Mouse (Mus musculus) heart, embryonic 10.5 days (tissue): ENCODE measurements around the gene Nkapl. TPM values are rescaled to one million over a fixed set of nuclear protein-coding genes. Genes with fewer than 3 reads are reported as not detected.

Experiments used
- DNase-seq: peaks from one replicate; pipeline ENCODE4 v3.0.0-alpha.2; 2017; ENCODE audit warnings: low spot score
- H3K27ac ChIP-seq: fragments of 300-500 bp; sonication (generic); 2 replicates; pipeline ENCODE4 v1.5.1; 2016; ENCODE audit warnings: mild to moderate bottlenecking
- H3K27me3 ChIP-seq: fragments of 300-500 bp; sonication (generic); 2 replicates; pipeline ENCODE4 v1.6.1; 2016; ENCODE audit warnings: mild to moderate bottlenecking; ENCODE audit not compliant: poor library complexity, insufficient read depth, severe bottlenecking
- H3K36me3 ChIP-seq: fragments of 300-500 bp; sonication (generic); 2 replicates; pipeline ENCODE4 v1.6.1; 2016; ENCODE audit warnings: mild to moderate bottlenecking, moderate library complexity
- H3K4me1 ChIP-seq: fragments of 300-500 bp; sonication (generic); 2 replicates; pipeline ENCODE4 v1.6.1; 2016; ENCODE audit warnings: mild to moderate bottlenecking
- H3K4me3 ChIP-seq: fragments of 300-500 bp; sonication (generic); 2 replicates; pipeline ENCODE4 v1.5.1; 2016; ENCODE audit warnings: mild to moderate bottlenecking, moderate library complexity
- H3K9me3 ChIP-seq: fragments of 300-500 bp; sonication (generic); 2 replicates; pipeline ENCODE4 v1.6.1; 2016; ENCODE audit warnings: mild to moderate bottlenecking, moderate library complexity
- WGBS: fragments of 180-500 bp; shearing (Covaris S2); methylation state at CpG from one replicate; pipeline ENCODE4 v1.1.7; 2016; 5-methylcytosine and 5-hydroxymethylcytosine counted together
- polyA plus RNA-seq: library from polyadenylated mRNA; unstranded; fragments of >200 nt; fragmentation: Nextera tagmentation; extraction: Ambion mirVana; gene quantifications from 2 replicates; pipeline ENCODE4 v1.2.1, GENCODE M21; 2016

Gene Nkapl
- polyA plus RNA-seq, 1 experiment from 2014 or later, result 2.4 TPM

DNA sequence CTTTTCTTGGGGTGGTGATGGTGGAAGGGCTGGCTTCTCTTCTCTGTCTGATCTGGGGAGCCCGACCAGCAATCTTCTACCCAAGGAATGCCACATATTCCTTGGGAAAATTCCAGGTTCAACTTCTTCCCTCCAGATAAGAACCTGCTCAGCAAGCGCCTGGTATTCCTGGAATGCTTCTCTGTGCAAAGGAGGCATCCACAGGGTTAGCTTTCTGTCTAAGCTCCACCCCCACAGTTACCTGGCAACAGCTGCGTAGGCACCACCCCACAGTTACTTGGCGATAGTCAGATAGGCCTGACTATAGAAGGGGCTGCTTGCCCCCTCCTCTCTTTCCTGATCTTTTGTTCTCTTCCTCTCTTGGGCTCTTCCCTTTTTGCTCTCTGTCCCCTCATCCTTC, 12.0 kb downstream of the Nkapl start:
- DNase-seq, result peak; percentile 77
- H3K4me3 ChIP-seq, result no peak overlapping the region
- H3K4me1 ChIP-seq, result peaks cover 16% of the 10 kb centered on the region
- no peaks in the 10 kb centered on the region for H3K27me3 ChIP-seq
- H3K9me3 ChIP-seq, result no peaks in the 10 kb centered on the region
- H3K36me3 ChIP-seq, result 0 out of 2 replicates have a peak, but pooled peaks cover 3% of the 10 kb centered on the region
- WGBS, result 2% methylated on average over 4 of the region's 4 CpGs
- peak overlapping the region; percentile 7; the same call in 1 of the 2 replicates for H3K27ac ChIP-seq

DNA sequence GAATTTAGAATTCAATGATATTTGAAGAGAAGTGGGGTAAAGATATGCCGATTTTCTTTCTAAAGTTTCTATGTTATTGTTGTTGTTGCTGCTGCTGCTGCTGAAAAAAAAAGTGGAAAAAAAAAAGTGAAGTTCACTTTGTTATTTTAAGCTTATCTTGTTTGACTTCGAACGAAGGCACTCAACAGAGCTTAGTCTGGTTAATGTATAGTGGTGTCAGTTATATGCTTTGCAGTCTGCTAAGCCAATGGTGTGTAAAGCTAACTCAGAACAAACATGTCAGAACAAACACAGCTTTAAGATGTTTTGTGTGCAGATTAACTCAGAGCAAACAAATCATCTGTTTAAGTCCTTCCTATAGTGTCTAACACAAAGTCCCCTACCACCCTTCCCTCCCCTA, 14.2 kb downstream of the Nkapl start:
- Histone ChIP-seq H3K36me3 (0 out of 2 replicates have a peak, but pooled peaks cover 8% of the 10 kb centered on the region), H3K4me1 (peaks cover 16% of the 10 kb centered on the region), H3K27ac (peak overlapping the region; percentile 92; the same call in 1 of the 2 replicates), H3K9me3 (no peaks in the 10 kb centered on the region), H3K4me3 (peak overlapping the region; percentile 83), H3K27me3 (no peaks in the 10 kb centered on the region)
- WGBS, result 36% methylated on average over 3 of the region's 3 CpGs
- no peak for DNase-seq

DNA sequence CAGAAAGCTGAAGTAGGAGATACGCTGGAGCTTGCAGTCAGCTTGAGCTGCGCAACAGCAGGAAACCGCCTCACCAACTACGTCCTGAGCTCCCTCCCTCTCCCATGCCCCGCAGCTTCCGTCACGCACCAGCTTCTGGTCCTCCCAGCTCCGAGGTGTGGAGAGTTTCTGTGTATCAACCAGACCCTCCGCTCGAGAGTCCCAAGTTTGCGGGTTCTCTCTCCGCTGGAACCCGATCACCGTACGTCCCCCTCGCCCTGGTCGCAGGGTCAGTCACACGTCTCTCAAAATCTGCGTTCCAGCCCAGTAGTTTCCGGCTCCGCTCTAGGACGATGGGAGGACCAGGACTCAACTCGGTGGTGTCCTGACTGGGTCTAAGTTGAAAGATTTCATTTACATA, 14.9 kb downstream of the Nkapl start, which contains the start of gene Zscan26:
Zscan26 (minus strand) TSS at position 282 of the 400 bp plus-strand sequence.
- peak; percentile 92 for DNase-seq
- Histone ChIP-seq H3K4me3 (peak within 1 kb of the TSS; percentile 83), H3K4me1 (peaks cover 16% of the 10 kb centered on the region), H3K9me3 (no peaks in the 10 kb centered on the region), H3K27ac (peak within 1 kb of the TSS; percentile 92), H3K36me3 (peaks cover 13% of the 10 kb centered on the region; the same call in 1 of the 2 replicates), H3K27me3 (no peaks in the 10 kb centered on the region)
- under 1% methylated on average over 23 of the region's 23 CpGs for WGBS

DNA sequence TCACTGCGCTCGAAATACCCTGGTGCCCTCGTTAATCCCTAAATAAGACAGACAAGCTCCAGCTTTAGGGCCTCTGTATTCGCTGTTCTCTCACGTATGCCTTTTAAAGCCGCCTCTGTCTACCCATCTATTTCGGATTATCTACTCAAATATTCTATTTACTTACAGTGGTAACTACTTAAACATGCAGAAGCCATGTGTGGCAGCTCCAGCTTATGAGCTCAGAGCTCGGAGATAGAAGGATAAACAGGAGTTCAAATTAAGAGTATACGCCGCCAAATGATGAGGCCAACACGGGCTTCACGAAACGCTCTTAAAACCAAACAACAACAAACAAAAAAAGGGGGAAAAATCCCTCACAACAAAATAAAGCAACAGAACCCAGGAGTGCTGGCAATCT, 15.3 kb downstream of the Nkapl start:
- H3K4me1 ChIP-seq, result peaks cover 18% of the 10 kb centered on the region
- 4% methylated on average over 13 of the region's 13 CpGs for WGBS
- H3K4me3 ChIP-seq, result peak overlapping the region; percentile 83
- no peaks in the 10 kb centered on the region for H3K27me3 ChIP-seq
- peaks cover 17% of the 10 kb centered on the region for H3K36me3 ChIP-seq
- DNase-seq, result no peak
- H3K27ac ChIP-seq, result peak overlapping the region; percentile 92
- no peaks in the 10 kb centered on the region for H3K9me3 ChIP-seq

DNA sequence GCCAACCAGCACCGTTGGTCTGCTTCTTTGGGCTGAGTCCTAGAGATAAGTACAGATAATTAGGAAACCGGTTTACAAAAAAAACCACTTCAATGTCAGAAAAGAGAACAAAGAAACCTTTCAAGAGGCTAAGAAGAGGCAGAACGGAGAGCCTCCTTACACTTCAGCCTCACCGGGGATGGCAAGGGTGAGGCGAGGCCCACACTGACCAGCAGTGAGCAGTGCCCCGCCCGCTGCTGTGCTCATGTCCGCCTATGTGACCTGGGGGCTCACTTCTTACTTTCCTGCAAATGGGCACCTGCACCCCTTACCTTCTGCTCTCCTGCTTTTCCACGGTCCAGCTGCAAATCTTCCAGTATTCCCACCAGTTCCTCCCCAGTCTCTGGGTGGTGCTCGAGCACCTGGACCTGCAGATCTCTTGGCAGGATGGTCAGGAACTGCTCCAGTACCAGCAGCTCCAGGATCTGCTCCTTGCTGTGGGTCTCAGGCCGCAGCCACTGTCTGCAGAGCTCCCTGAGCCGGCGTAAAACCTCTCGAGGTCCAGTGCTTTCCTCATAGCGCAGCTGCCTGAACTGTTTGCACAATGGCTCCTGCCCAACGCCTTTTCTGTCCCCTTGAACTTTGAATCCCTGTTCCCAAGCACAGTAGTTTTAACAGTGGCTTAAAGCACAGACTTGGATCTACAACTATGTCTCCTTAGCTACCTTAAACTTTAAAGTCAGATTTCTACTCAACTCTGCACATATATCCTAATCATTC, 20.3 kb downstream of the Nkapl start:
- 79% methylated on average over 16 of the region's 16 CpGs for WGBS
- H3K9me3 ChIP-seq, result no peaks in the 10 kb centered on the region
- H3K4me3 ChIP-seq, result no peak overlapping the region
- no peak overlapping the region for H3K27ac ChIP-seq
- DNase-seq, result no peak
- peaks cover 8% of the 10 kb centered on the region for H3K4me1 ChIP-seq
- H3K36me3 ChIP-seq, result peaks cover 64% of the 10 kb centered on the region
- no peaks in the 10 kb centered on the region for H3K27me3 ChIP-seq

DNA sequence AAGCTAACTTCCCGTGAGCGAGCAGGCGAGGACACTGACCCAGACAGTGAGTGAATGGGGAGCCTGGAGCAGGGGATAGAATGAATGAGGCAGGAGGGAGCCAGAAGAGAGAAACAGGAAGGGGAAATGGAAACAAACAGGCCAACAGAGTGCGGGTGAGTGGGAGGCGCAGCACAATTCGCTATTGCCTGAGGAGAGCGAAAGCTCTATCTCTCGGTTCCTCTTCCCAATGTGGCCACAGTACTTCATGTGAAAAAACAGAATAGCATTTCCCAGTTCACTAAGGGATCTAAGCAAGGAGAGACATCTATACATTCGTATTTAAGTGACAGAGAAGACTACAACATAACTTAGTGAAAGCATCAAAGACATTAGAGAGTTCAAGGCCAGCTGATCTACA, 21.5 kb downstream of the Nkapl start:
- no peaks in the 10 kb centered on the region for H3K27me3 ChIP-seq
- no peak overlapping the region for H3K4me3 ChIP-seq
- 87% methylated on average over 9 of the region's 9 CpGs for WGBS
- H3K27ac ChIP-seq, result no peak overlapping the region
- peaks cover 3% of the 10 kb centered on the region; the same call in 1 of the 2 replicates for H3K4me1 ChIP-seq
- H3K36me3 ChIP-seq, result peaks cover 64% of the 10 kb centered on the region
- H3K9me3 ChIP-seq, result no peaks in the 10 kb centered on the region
- DNase-seq, result no peak

DNA sequence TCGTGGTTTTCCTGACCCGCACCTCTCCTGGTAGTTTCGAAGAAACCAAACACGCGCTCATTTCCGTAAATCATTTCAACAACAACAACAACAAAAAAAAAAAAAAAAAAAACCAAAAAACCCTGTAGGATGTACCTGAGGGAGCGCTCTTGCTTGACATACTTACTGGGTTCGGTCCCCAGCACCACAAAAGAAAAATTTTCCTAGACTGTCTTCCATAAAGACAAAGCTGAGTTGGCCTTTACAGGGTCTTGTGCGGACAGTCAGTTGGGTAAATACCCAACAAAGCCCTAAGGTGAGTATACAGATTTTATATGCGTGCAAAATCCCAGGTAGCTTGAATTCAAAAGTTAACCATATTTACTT, 27.1 kb downstream of the Nkapl start:
- H3K9me3 ChIP-seq, result no peaks in the 10 kb centered on the region
- no peaks in the 10 kb centered on the region for H3K27me3 ChIP-seq
- H3K4me1 ChIP-seq, result no peaks in the 10 kb centered on the region
- peak overlapping the region; percentile 91 for H3K27ac ChIP-seq
- WGBS, result 18% methylated on average over 10 of the region's 10 CpGs
- H3K4me3 ChIP-seq, result peak overlapping the region; percentile 71
- DNase-seq, result no peak
- peaks cover 30% of the 10 kb centered on the region for H3K36me3 ChIP-seq

DNA sequence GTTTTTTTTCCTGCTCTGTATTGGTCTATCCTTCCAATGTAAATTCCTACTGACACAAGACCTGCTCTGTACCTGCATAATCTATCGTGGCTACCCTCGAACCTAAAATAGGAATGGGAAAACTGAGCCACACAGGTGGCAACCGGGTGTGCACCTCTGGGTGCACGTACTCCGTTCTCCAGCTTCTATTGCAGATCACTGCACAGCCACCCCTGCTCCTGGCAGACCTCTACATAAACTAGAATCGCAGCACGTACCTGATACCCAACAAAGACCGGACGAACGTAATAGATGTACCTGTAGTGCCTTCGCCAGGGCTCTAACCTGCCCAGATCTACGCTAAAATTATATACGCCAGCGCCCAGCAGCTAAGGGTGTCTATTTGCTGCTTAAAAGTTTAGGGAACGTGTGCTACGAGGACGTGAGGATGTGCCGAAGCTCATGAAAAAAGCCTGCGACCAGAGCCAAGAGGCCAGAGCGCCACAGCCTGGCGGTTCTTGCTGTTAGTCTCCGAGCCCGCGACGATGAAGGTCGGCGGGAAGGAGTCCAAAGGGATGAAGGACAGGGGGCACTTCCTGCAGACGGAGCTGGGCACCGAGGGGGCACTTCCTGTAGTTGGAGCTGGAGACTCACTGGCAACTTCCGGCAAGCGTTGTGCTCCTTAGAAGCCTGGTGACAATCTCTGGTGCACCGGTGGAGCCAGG, 27.7 kb downstream of the Nkapl start, which contains the start of gene Pgbd1:
Pgbd1 (minus strand) TSS at position 556 of the 704 bp plus-strand sequence.
- H3K4me1 ChIP-seq, result no peaks in the 10 kb centered on the region
- H3K27me3 ChIP-seq, result no peaks in the 10 kb centered on the region
- 1% methylated on average over 32 of the region's 32 CpGs for WGBS
- peak; percentile 94 for DNase-seq
- H3K36me3 ChIP-seq, result peaks cover 26% of the 10 kb centered on the region
- peak within 1 kb of the TSS; percentile 71 for H3K4me3 ChIP-seq
- peak within 1 kb of the TSS; percentile 91 for H3K27ac ChIP-seq
- no peaks in the 10 kb centered on the region for H3K9me3 ChIP-seq

DNA sequence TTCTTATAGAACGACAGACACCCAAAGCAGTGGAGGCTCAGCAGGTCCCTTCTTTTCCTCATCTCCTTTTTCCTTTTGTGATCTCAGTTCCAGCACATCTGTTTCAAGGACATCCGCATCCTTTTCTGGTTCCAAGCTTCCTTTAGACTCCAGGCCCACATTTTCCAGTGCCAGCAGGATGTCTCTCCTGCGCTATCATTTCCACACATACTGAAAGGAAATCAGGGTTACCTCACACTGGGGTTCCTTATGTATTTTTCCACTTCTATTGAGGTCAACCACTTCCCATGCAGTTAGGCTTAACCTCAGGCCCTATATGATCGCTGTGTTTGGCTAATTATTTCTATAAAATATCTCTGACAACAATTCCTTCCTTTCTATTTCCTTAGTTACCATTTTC, 32.8 kb downstream of the Nkapl start:
- no peaks in the 10 kb centered on the region for H3K36me3 ChIP-seq
- H3K9me3 ChIP-seq, result no peaks in the 10 kb centered on the region
- 68% methylated on average over 4 of the region's 4 CpGs for WGBS
- no peak for DNase-seq
- no peak overlapping the region for H3K4me3 ChIP-seq
- H3K27ac ChIP-seq, result no peak overlapping the region
- H3K4me1 ChIP-seq, result no peaks in the 10 kb centered on the region; the same call in 1 of the 2 replicates
- H3K27me3 ChIP-seq, result no peaks in the 10 kb centered on the region

DNA sequence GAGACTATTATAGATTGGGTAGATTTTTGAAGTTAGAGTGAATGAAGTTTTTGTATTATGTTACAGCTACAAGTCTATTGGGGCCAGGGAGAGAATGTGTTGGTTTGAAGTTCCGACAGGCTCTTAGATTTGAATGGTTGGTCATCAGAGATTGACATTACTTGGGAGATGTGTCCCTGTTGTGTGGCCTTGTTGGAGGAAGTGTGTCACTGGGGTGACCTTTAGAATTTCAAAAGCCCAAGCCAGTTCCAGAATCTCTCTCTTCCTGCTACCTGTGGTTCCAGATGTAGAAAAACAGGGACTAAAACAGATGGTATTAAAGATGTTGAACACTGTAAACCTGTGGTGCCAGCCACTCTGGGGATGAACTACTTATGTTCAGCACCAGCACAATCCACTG, 40.7 kb downstream of the Nkapl start:
- 85% methylated on average over 1 of the region's 1 CpGs for WGBS
- H3K27ac ChIP-seq, result no peak overlapping the region
- no peaks in the 10 kb centered on the region for H3K27me3 ChIP-seq
- H3K36me3 ChIP-seq, result no peaks in the 10 kb centered on the region
- no peaks in the 10 kb centered on the region for H3K9me3 ChIP-seq
- no peak overlapping the region for H3K4me3 ChIP-seq
- no peaks in the 10 kb centered on the region for H3K4me1 ChIP-seq
- no peak for DNase-seq

DNA sequence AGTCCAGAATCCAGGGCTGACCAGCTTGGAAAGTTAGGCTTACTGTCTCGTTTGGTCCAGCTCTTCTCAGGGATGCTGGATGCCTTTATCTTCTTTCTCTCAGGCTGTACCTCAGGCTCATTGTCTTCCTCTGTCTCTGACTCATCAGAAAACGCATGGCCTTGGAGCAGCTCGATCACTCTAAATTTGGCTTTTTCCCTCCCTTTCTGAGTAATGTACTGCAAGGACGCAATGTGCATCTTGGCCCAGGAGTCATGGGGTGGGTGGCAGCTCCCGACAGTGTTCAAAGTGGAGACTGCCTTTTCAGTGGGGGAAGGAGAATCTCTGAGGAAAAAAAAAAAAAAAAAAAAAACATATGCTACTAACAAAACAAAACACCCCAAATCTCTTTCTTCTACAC, 45.0 kb downstream of the Nkapl start:
- no peak overlapping the region for H3K27ac ChIP-seq
- H3K4me3 ChIP-seq, result no peak overlapping the region
- H3K9me3 ChIP-seq, result no peaks in the 10 kb centered on the region
- WGBS, result 56% methylated on average over 5 of the region's 5 CpGs
- H3K36me3 ChIP-seq, result peaks cover 2% of the 10 kb centered on the region; the same call in 1 of the 2 replicates
- H3K27me3 ChIP-seq, result no peaks in the 10 kb centered on the region
- 0 out of 2 replicates have a peak, but pooled peaks cover 5% of the 10 kb centered on the region for H3K4me1 ChIP-seq
- no peak for DNase-seq

DNA sequence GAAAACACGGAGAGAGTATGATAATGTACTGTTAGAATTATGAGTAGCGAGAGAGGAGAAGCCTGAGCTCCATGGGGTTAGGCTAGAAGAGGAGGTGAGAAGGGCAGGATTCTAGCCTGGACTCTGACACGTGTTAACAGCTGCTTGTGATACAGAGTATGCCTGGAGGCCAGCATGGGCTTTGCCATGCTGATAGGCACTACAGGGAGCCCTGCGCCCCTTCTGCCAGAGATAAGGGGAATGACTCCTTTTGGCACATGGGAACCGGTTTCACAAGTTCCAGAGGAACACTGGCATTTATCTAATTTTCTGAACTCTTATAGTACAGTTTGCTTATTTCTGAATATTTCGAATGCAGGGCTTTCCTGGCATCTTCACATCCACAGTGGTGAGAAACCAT, 49.4 kb downstream of the Nkapl start:
- no peak for DNase-seq
- H3K9me3 ChIP-seq, result no peaks in the 10 kb centered on the region
- 24% methylated on average over 6 of the region's 6 CpGs for WGBS

More for the DNA sequence above, 49.4 kb downstream of the Nkapl start:
- Histone ChIP-seq H3K4me3 (no peak overlapping the region), H3K4me1 (peaks cover 18% of the 10 kb centered on the region), H3K36me3 (peaks cover 2% of the 10 kb centered on the region; the same call in 1 of the 2 replicates), H3K27ac (no peak overlapping the region), H3K27me3 (no peaks in the 10 kb centered on the region)
